Mouse (Mus musculus) embryo, embryonic 11.5 days (tissue): ENCODE data around the gene Gdf1.

Experiments
- DNase-seq: peaks from one replicate; pipeline ENCODE4 v3.0.0-alpha.2; 2012; ENCODE audit warnings: low read depth, low spot score

Gdf1 gene

GRCm38 (mm10) chr8:70360769-70361168 lies 31.2 kb downstream of the Gdf1 start:
- no peak for DNase-seq

- no peak for DNase-seq
Measured at GRCm38 (mm10) chr8:70361484-70362032, 31.9 kb downstream of the Gdf1 start.

GRCm38 (mm10) chr8:70364066-70364465 lies 34.4 kb downstream of the Gdf1 start:
- no peak for DNase-seq

- no peak for DNase-seq
Measured at GRCm38 (mm10) chr8:70366588-70366987, 37.0 kb downstream of the Gdf1 start.

- DNase-seq = no peak
Measured at GRCm38 (mm10) chr8:70370476-70370875, 40.9 kb downstream of the Gdf1 start.

- DNase-seq = no peak
Measured at GRCm38 (mm10) chr8:70371951-70372350, 42.3 kb downstream of the Gdf1 start.

- no peak for DNase-seq
Measured at GRCm38 (mm10) chr8:70373397-70374317, 44.0 kb downstream of the Gdf1 start, which contains the start of gene Comp. Gene Comp (plus strand): TSS chr8:70373558.

GRCm38 (mm10) chr8:70374318-70374927 lies 44.8 kb downstream of the Gdf1 start:
- DNase-seq = peak; percentile 51

GRCm38 (mm10) chr8:70375212-70375859 lies 45.7 kb downstream of the Gdf1 start:
- no peak for DNase-seq

GRCm38 (mm10) chr8:70376275-70376741 lies 46.7 kb downstream of the Gdf1 start:
- DNase-seq = no peak

- DNase-seq = no peak
Measured at GRCm38 (mm10) chr8:70377049-70377448, 47.4 kb downstream of the Gdf1 start.

GRCm38 (mm10) chr8:70380069-70380468 lies 50.5 kb downstream of the Gdf1 start:
- DNase-seq = no peak
